Mouse (Mus musculus): ENCODE data around the gene Vmn2r65.

Vmn2r65 gene

GRCm38 (mm10) chr7:84964015-84964414 lies at the start of gene Vmn2r65:
Vmn2r65 (minus strand) TSS chr7:84964115.
- no peak for DNase-seq (ENCODE audit: low spot score in 2 of 2)

DNA sequence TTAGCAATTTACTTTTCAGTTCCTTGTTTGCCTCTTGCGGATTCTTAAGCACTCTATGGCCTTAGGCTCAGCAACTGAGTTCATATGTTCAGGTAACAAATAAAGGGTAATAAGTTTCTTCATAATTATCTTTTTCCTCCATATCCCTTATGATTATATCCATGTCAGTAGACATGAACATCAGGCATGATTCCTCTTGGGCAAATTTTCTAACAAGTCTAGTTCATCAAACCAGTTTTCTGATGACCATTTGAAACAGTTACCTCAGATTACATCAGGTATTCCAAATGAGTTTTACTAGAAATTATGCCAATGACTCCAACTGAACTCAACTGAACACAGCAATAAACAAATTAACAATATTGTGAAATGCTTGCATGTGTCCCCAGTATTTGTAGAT lies 48.3 kb upstream of the Vmn2r65 start, which contains the start of gene Vmn2r66:
Vmn2r66 (minus strand) TSS at position 101 of the 400 bp plus-strand sequence.
- no peak for DNase-seq (ENCODE audit: low spot score in 2 of 2)

DNA sequence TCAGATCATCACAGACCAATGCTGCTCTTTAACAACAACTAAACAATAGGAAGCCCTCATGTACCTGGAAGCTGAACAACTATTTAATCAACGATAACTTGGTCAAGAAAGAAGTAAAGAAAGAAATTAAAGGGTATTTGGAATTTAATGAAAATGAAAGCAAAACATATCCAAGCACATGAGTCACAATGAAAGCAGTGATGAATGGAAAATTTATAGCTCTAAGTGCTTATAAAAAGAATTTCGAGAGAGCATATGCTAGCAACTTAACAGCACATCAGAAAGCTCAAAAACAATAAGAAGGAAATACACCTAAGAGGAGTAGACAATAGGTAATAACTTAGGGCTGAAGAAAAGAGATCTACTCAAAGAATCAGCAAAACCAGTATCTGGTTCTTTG lies 32.8 kb upstream of the Vmn2r65 start:
- DNase-seq (ENCODE audit: low spot score in 2 of 2): no peak

Data from spleen, postnatal 10 days (tissue).